Mouse (Mus musculus) lung, postnatal 14 days (tissue): ENCODE measurements around the gene Sptb.

Source experiments
- DNase-seq: peaks from one replicate; pipeline ENCODE4 v3.0.0; 2021

Gene Sptb

DNA sequence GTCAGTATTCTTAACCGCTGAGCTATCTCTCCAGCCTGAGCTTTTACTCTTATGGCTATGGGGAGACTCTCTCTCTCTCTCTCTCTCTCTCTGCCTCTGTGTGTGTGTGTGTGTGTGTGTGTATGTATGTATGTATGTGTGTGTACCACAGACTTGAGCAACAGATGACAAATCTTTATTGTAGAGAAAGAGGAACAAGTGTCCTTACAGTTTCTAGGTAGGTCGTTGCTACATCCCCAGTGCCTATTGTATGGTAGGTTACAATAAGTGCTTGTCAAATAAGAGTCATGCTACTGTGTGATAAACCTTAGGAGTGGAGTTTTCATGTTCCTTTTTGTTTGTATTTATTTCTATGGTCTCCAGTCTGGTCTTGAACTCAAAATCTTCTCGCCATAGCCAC is 170.2 kb downstream of the Sptb start:
- no peak for DNase-seq

DNA sequence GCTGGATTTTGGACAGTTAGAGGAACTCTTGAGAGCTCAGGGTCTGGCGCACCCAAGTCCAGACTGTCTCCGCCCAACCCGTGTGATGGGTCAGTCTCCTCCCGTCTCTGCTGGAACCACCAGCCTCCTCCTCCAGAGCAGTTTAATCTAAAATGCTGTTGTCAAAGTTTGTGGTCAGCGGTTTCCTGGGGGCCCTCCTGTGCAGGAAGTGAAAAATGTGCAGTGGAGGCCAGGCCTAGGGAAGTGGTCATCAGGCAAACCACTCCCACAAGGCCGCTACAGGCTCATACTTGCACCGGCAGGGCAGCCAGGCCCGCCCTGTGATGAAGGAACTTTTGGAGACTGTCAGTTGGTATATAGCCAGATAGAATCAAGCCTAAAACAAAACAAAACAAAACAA is 172.9 kb downstream of the Sptb start:
- DNase-seq: no peak

DNA sequence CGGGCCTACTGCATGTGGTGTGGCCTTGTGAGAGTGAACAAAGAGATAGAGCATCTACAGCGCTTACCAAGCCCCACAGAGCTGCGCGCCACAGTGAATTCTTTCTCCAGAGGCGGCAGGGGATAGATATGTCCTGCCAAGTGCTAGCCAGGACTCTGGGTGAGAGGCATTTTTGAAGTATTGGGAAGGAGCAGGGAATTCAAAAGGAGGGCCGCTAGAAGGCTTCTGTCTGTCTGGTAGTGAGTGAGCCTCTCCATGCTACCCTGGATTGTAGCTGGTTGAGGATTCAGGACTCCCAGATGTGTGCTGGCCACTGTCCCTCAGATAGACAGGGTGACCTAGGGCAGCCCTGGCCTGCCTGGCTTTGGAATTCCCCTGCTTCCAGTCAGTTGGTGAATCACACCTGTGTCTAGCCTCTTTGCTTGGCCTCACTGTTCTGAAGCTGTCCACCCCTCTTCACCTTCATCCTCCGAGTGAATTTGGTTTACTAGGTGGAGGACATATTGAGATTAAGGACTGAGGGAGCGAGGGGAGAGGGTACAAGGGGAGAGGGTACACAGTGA is 173.7 kb downstream of the Sptb start:
- DNase-seq: no peak

DNA sequence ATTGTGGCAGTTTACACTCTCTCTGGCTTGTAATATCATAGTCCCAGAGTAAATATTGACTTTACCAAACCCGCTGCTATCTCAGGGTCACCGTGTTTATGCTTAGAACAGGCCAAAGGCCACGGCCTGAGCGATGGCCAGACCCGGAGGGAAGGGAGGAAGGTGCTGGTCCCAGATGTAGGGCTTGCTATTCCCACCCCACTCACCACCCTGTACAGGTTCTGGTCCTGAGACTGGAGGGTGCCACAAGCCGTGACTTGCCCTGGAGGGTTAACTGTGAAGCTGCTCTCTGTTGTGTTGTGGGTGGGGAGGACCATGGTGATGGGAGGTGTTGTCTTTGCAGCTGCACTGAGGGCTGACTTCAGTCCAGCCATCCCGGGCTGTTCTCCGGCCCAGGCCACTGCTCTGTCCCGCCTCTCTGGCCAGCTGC is 174.9 kb downstream of the Sptb start:
- DNase-seq: no peak

DNA sequence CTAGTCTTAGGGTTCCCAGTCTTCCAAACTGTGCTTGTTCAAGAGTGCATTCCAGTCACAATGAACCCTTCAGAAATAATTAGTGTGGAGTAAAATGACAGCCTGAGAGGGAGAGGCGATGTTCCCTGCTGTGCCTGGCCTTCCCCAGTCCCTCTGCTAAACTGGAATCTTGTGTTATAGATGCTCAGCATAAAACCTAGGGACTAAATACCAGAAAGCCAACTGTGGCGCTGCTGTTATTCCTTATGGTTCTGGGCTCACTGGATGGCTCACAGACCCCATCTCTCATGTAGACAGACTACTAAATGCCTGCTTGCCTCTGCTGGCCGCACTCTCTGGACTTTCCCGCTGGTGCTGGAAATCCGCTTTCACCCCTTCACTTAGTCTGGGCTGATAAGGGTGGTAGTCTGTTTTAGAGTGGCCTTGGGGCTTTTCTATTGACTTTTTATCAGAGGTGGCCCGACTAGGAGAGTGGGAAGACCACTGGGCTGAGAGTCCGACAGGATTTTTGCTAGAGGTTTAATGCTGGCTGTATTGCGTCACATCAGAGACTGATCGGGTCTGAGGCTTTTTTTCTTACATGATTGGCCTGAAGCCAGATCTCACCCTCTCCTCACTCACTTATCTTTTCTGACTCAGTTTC is 175.6 kb downstream of the Sptb start:
- no peak for DNase-seq

DNA sequence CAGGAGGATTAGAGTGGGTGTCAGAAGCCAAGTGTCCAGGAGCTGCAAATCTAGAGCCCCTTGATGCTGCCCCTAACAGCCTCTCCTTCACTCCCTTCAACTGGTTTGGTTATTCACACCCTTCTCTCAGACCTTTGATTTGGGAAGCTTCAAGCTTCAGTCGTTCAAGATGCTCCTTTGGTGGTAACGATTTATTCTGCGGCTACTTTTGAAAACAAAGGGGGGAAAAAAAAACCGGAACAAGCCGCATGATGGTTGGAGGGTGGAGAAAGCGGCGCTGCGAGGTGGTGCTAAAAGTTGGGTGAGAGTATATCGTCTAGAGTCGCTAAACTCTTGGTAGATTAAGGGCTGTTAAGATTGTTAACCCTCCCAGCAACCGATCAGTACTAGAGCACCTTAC is 176.1 kb downstream of the Sptb start:
- DNase-seq: no peak

DNA sequence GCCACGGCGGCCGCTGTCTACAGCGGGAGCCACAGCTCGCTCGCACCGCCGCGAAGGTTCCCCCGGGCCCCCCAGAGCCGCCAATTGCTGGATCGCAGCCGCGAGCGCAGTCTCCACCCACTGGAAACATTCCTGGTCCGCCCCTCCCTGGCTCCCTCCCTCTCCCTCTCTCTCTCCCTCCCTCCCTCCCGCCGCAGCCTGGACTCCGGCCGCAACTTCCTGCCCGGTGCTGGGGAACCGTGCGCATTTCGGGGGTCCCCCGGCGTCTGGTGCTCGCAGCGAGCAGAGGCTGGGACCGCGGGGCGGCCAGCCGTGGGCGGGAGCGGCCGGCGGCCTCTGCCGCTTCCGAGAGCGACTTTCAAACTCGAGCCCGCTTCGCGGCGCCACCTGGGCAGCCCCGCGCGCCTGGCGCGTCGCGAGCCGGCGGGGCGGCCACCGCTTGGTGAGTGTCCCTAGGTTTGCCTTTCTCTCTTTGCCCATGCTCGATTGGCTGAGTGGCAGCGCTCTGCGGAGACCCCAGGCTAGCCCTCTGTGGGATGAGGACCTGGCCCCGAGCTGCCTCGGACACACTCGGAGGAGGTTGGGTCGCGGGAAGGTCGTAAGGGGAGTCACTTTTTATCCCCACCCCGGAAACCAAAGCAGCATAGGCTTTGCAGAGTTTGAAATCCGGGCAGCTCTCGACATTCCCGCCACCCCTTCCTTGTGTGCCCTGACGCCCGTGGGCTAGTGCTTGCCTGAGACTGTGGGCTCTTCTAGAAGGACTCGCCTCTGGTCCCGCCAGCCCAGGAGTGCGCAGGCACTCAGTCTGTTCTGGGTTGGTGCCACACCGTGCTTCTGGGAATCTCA is 176.7 kb downstream of the Sptb start:
- peak; percentile 73 for DNase-seq

DNA sequence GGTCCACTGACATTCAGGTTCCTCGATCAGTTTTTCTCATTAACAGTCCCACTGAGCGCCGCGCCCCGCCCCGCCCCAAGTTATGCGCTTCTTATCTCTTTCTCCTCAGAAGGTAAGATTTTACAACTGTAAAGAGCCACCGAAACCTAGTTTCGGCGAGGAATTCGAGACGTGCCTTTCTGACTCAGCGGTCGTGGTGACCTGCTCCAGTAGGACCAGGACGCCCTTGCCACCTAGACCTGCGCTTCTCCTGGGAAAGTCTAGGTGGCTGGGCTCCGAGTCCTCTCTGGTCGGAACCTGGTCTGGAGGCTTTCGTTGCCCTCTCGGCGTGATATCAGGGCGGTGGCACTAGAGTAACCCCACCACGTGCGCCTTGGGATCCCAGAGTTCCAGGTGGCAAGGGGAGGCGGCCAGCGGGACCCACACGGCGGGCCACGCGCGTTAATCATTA is 177.4 kb downstream of the Sptb start:
- no peak for DNase-seq

DNA sequence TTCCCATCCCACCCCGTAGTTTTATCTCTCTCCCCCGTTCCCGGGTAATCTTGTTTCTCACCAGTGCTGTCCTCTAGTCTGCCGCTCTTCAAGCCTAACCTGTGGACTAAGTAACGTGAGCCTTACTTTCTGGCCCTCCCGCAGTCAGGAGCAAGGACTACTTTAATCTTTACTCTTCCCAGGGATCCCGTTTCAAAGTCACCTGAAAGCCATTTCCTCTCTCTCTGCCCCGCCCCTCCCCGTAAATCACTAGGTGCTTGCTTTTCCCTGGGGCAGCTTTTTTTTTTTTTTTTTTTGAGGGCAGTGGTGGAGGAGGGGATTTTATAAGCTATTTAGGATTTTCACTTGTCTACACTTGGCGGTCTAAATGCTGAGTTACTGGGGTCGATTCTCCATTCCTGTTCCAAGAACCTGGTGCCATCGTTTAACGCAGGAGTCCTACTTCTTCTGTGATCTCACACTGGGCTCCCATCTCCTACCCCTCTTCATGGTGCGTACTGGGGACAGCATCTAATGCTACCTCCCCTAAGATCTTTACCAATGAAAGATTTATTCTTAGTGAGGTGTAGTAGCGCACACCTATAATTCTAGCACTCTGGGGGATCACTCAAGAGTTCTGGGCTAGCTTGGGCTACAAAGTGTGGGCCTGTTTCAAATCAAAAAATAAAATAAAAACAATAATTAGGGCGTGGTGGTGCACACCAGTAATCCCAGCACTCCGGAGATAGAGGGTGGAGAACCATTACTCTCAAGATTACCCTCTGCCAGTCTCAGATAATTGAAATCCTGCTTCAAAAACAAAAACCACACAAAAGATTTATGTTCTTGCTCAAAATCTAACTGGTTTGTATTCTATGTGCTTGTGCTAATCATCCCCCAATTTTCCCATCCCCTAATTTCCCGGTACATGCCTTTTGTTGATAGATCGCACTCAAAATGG is 178.1 kb downstream of the Sptb start:
- DNase-seq: no peak

DNA sequence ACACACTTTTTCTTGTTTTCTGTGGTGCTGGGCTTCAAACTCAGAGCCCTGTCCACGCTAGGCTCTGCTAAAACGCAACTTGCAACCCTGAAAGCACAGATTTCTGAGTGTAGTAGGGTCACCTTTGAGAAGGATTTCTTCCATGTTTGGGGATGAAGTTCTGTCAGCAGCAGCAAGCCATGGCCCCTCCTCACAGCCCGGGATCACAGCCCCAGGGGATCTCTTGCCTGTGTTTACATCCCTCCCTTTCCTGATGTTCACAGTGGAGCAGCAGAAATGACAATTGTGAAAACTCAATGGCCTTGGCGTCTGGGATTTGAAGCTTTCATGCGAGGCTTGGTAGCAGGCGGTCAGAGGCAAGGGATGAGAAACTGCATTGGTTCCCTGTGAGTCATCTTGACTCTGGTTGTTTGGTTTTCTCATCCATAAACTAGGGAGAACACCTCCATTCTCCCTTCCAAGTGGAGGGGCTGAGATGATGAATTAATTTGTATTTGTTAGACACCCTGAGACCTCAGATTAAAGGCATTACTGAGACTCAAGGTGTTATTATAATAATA is 179.7 kb downstream of the Sptb start, which contains the start of gene Plekhg3:
Plekhg3 (plus strand) TSS at position 312 of the 560 bp plus-strand sequence.
- DNase-seq: no peak
